Mouse (Mus musculus) C2C12 (cell line): ENCODE results near the gene Pycr2.

ENCODE experiments used
- CEBPB ChIP-seq: IDR thresholded peaks from one replicate; pipeline ENCODE4 v1.6.1; 2011; ENCODE audit warnings: low read depth, mild to moderate bottlenecking, control low read depth, moderate library complexity
- CTCF ChIP-seq: IDR thresholded peaks from one replicate; pipeline ENCODE4 v1.5.1; 2011; ENCODE audit not compliant: control insufficient read depth, insufficient read depth, insufficient read length
- MAX ChIP-seq: IDR thresholded peaks from one replicate; pipeline ENCODE4 v1.6.1; 2011; ENCODE audit warnings: mild to moderate bottlenecking, control low read depth
- USF1 ChIP-seq: IDR thresholded peaks from one replicate; pipeline ENCODE4 v1.6.1; 2011; ENCODE audit warnings: low read depth, mild to moderate bottlenecking, control low read depth, moderate library complexity

GRCm38 (mm10) chr1:180913797-180914196, 9.7 kb downstream of the Pycr2 start:
- TF ChIP-seq CTCF (no peak), MAX (no peak), USF1 (no peak), CEBPB (no peak)
